ENCODE assay signal across 8 mouse cellular contexts in the genomic region with DNA sequence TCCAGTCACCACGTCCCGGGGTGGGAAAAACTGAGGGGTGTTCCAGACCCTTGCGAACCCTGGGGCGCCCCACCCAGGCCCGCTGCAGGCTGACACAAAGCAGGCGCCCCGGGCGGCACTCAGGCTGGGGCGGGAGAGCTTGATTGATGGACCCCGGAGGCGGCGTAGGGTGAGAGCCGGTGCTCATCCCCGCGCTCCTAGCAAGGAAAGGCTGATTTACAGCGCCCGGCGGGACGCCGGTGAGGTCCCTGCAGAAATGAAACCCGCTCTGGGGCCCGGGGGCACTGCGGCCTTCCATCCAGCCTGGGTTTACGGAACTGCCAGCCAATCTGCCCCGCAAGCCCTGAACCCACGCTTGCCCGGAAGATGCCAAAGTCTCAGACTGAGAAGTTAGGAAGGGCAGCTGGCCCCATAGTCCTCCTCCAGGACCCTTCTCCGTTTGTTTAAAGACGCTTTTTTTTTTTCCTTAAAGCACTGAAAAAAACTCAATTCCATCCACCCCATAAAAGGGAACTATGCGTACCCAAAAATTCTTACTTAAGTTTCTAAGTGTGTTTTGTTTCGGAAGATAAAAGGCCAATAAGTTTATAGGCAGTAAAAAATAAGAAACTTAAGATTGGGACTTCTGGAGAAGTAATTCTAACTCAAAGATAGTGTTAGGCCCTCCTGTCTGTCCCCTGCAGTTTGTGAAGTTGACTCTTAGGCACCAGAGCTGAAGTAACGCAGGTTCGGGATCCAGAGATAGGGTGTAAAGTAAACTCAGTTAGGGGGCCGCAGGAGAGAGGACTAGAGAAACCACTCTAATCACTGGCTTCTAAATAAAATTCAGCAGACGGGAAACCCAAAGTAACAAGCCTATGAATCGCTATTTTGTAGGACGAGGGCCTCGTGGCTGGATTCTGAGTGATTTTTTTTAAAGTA.
DNase-seq lines count a peak whose midpoint lies in the region; ATAC-seq and TF ChIP-seq lines count a peak whose summit lies in the region.

No protein-coding gene starts in this region.

- peak overlapping the region; percentile 21 for H3K4me3 ChIP-seq in lung, adult 2 months (replicated peaks; ENCODE audit: extremely low read depth, low read depth, low read length)
- peak overlapping the region; percentile 28 for H3K4me3 ChIP-seq in embryonic facial prominence, embryonic 14.5 days (ENCODE audit: low read depth, low read length)
- peak overlapping the region; percentile 51 for H3K4me3 ChIP-seq in liver, embryonic 11.5 days (ENCODE audit: low read depth, low read length)
- H3K4me3 ChIP-seq in left cerebral cortex, adult 2 months: no peak overlapping the region

- no peaks in the 10 kb centered on the region for H3K9me3 ChIP-seq in embryonic facial prominence, embryonic 14.5 days (ENCODE audit: control insufficient read depth, low read length)
- H3K9me3 ChIP-seq in liver, embryonic 11.5 days (ENCODE audit: control insufficient read depth, low read length): no peaks in the 10 kb centered on the region

- peak overlapping the region; percentile 70 for H3K9ac ChIP-seq in embryonic facial prominence, embryonic 14.5 days (ENCODE audit: low read depth, low read length)
- peak overlapping the region; percentile 70 for H3K9ac ChIP-seq in liver, embryonic 11.5 days (ENCODE audit: low read depth, low read length)

- H3K4me2 ChIP-seq in embryonic facial prominence, embryonic 14.5 days (ENCODE audit: low read depth, low read length): peak overlapping the region; percentile 57
- peak overlapping the region; percentile 78 for H3K4me2 ChIP-seq in liver, embryonic 11.5 days

- H3K4me1 ChIP-seq in lung, adult 2 months (ENCODE audit: control insufficient read depth, insufficient read depth, low read length): no peaks in the 10 kb centered on the region
- H3K4me1 ChIP-seq in embryonic facial prominence, embryonic 14.5 days (ENCODE audit: control insufficient read depth, insufficient read depth, low read length): peaks cover 33% of the 10 kb centered on the region
- H3K4me1 ChIP-seq in liver, embryonic 11.5 days (replicated peaks; ENCODE audit: control insufficient read depth, insufficient read depth, low read length): peaks cover 10% of the 10 kb centered on the region

- no peak for TF ChIP-seq CTCF in lung, adult 2 months (IDR thresholded peaks at IDR 0.05; ENCODE audit: insufficient read depth, low read length)
- no peak for TF ChIP-seq CTCF in left cerebral cortex, adult 2 months (IDR thresholded peaks at IDR 0.05)

- 24% methylated on average over 38 of the region's 38 CpGs for WGBS in lung, adult 2 months
- WGBS in embryonic facial prominence, embryonic 14.5 days: 12% methylated on average over 36 of the region's 38 CpGs
- WGBS in liver, embryonic 11.5 days: 6% methylated on average over 38 of the region's 38 CpGs

- no peak for DNase-seq in lung, adult 2 months
- DNase-seq in lung, postnatal 25 days (ENCODE audit: low spot score): no peak
- no peak for DNase-seq in embryonic facial prominence, embryonic 14.5 days (ENCODE audit: low spot score)
- DNase-seq in heart, postnatal 4 days: peak; percentile 60
- peak; percentile 79 for DNase-seq in liver, embryonic 11.5 days (ENCODE audit: low spot score)
- peak; percentile 83 for DNase-seq in neural tube, embryonic 10.5 days (ENCODE audit: extremely low spot score, low spot score)
- no peak for DNase-seq in left cerebral cortex, adult 2 months (ENCODE audit: extremely low spot score in 1 of 2, low spot score in 2 of 2)
- no peak for DNase-seq in Muller cell, postnatal 12 days (ENCODE audit: inconsistent ontology term)

- intact Hi-C loops in left cerebral cortex, adult 2 months (cut with DNase I): loop anchor here (1.0 to 2.0 kb wide), 3 partner anchors 231 to 490 kb away; no protein-coding TSS in a partner anchor

- H3K27me3 ChIP-seq in embryonic facial prominence, embryonic 14.5 days (replicated peaks; ENCODE audit: control insufficient read depth, insufficient read depth, low read length): peaks cover 5% of the 10 kb centered on the region; the same call in 1 of the 2 replicates
- peaks cover 5% of the 10 kb centered on the region for H3K27me3 ChIP-seq in liver, embryonic 11.5 days (replicated peaks; ENCODE audit: control insufficient read depth, insufficient read depth, low read length)

- no peak for ATAC-seq in embryonic facial prominence, embryonic 14.5 days (ENCODE audit: low read depth)
- peak; percentile 40; the same call in 1 of the 2 replicates for ATAC-seq in liver, embryonic 11.5 days (replicated peaks; ENCODE audit: low FRiP score)

- H3K27ac ChIP-seq in embryonic facial prominence, embryonic 14.5 days (replicated peaks; ENCODE audit: low read depth, low read length): peak overlapping the region; percentile 95
- H3K27ac ChIP-seq in liver, embryonic 11.5 days (ENCODE audit: low read depth, low read length): peak overlapping the region; percentile 94
- H3K27ac ChIP-seq in left cerebral cortex, adult 2 months: no peak overlapping the region

- TF ChIP-seq POLR2A in lung, adult 2 months (IDR thresholded peaks at IDR 0.05; ENCODE audit: borderline replicate concordance, extremely low read depth, low read depth, low read length): no peak

- no peaks in the 10 kb centered on the region for H3K36me3 ChIP-seq in embryonic facial prominence, embryonic 14.5 days (ENCODE audit: control insufficient read depth, insufficient read depth, low read length)
- H3K36me3 ChIP-seq in liver, embryonic 11.5 days (ENCODE audit: control insufficient read depth, insufficient read depth, low read length): no peaks in the 10 kb centered on the region

Comparison
In these comparisons a context has a peak if more than half of its experiments do, and no peak if none do; other contexts are left out.
1. DNase-seq: peak in heart, postnatal 4 days (single experiment), liver, embryonic 11.5 days (single experiment) and neural tube, embryonic 10.5 days (single experiment); none in lung, adult 2 months (single experiment), lung, postnatal 25 days (single experiment), embryonic facial prominence, embryonic 14.5 days (single experiment), left cerebral cortex, adult 2 months (0 of 2) and Muller cell, postnatal 12 days (single experiment).